Mouse (Mus musculus) myocyte (in vitro differentiated cells): Measurements from ENCODE around the gene Auts2. TPM values are rescaled to one million over a fixed set of nuclear protein-coding genes. Genes with fewer than 3 reads are reported as not detected.

Source experiments
- H3K27me3 ChIP-seq: one replicate; pipeline ENCODE4 v1.6.1; 2011; ENCODE audit not compliant: control insufficient read depth, insufficient read depth, insufficient read length
- H3K36me3 ChIP-seq: one replicate; pipeline ENCODE4 v1.6.1; 2011; ENCODE audit not compliant: control insufficient read depth, insufficient read depth
- H3K4me2 ChIP-seq: one replicate; pipeline ENCODE4 v1.6.1; 2011; ENCODE audit warnings: low read depth, control low read depth
- H3K4me3 ChIP-seq: one replicate; pipeline ENCODE4 v1.5.1; 2011; ENCODE audit warnings: mild to moderate bottlenecking, control low read depth, moderate library complexity
- H3K79me2 ChIP-seq: one replicate; pipeline ENCODE4 v1.6.1; 2011; ENCODE audit not compliant: control insufficient read depth, insufficient read depth
- H3ac ChIP-seq: one replicate; pipeline ENCODE4 v1.6.1; 2011; ENCODE audit not compliant: control insufficient read depth, insufficient read length
- CEBPB ChIP-seq: IDR thresholded peaks from 2 replicates; pipeline ENCODE4 v1.6.1; 2011; ENCODE audit warnings: mild to moderate bottlenecking, moderate library complexity; ENCODE audit not compliant: poor library complexity, insufficient read depth, severe bottlenecking
- E2F4 ChIP-seq: IDR thresholded peaks from one replicate; pipeline ENCODE4 v1.6.1; 2011; ENCODE audit warnings: mild to moderate bottlenecking, control low read depth, moderate library complexity; ENCODE audit not compliant: insufficient read depth
- MAX ChIP-seq: IDR thresholded peaks from one replicate; pipeline ENCODE4 v1.6.1; 2011; ENCODE audit warnings: low read depth, mild to moderate bottlenecking, control low read depth
- MYOD1 ChIP-seq, 3 experiments: IDR thresholded peaks; one replicate each; pipeline ENCODE4 v1.6.1; 2011; ENCODE audit warnings: control low read depth in 2 of 3, low read depth in 2 of 3, mild to moderate bottlenecking in 2 of 3, moderate library complexity in 1 of 3; ENCODE audit not compliant: insufficient read length in 2 of 3, control insufficient read depth in 1 of 3
- MYOG ChIP-seq, 3 experiments: IDR thresholded peaks; one replicate each; pipeline ENCODE4 v1.6.1; 2011; ENCODE audit warnings: control low read depth in 2 of 3, low read depth in 2 of 3, mild to moderate bottlenecking in 2 of 3; ENCODE audit not compliant: insufficient read length in 2 of 3, control insufficient read depth in 1 of 3, insufficient read depth in 1 of 3
- POLR2A ChIP-seq: IDR thresholded peaks from one replicate; pipeline ENCODE4 v1.6.1; 2011; ENCODE audit warnings: low read depth, mild to moderate bottlenecking, control low read depth, moderate library complexity; ENCODE audit not compliant: insufficient read length
- POLR2AphosphoS2 ChIP-seq: IDR thresholded peaks from one replicate; pipeline ENCODE4 v1.6.1; 2011; ENCODE audit warnings: low read depth, control low read depth; ENCODE audit not compliant: insufficient read length
- REST ChIP-seq: IDR thresholded peaks from one replicate; pipeline ENCODE4 v1.6.1; 2011; ENCODE audit warnings: mild to moderate bottlenecking, control low read depth, moderate library complexity; ENCODE audit not compliant: insufficient read depth, insufficient read length
- SRF ChIP-seq: IDR thresholded peaks from one replicate; pipeline ENCODE4 v1.6.1; 2011; ENCODE audit warnings: low read depth; ENCODE audit not compliant: control insufficient read depth, insufficient read length
- TCF12 ChIP-seq: IDR thresholded peaks from one replicate; pipeline ENCODE4 v1.6.1; 2011; ENCODE audit warnings: mild to moderate bottlenecking, control low read depth; ENCODE audit not compliant: poor library complexity, insufficient read depth, severe bottlenecking
- TCF3 ChIP-seq: IDR thresholded peaks from one replicate; pipeline ENCODE4 v1.6.1; 2011; ENCODE audit warnings: low read depth, control low read depth; ENCODE audit not compliant: insufficient read length
- USF1 ChIP-seq: IDR thresholded peaks from one replicate; pipeline ENCODE4 v1.6.1; 2011; ENCODE audit warnings: low read depth, mild to moderate bottlenecking, control low read depth, moderate library complexity
- polyA plus RNA-seq: library from polyadenylated mRNA; unstranded; fragments of >200 nt; fragmentation: generic; extraction: Trizol; gene quantifications from one replicate; pipeline ENCODE4 v1.2.1, GENCODE M21; 2012; ENCODE audit warnings: missing spikeins

The Auts2 gene
- polyA plus RNA-seq, 1 experiment, result 8.0 TPM

GRCm38 (mm10) chr5:131743069-131743468 is 800.1 kb downstream of the Auts2 start:
- Histone ChIP-seq H3K4me2 (no peak overlapping the region), H3ac (no peak overlapping the region), H3K36me3 (no peaks in the 10 kb centered on the region), H3K79me2 (no peaks in the 10 kb centered on the region), H3K4me3 (no peak overlapping the region), H3K27me3 (no peaks in the 10 kb centered on the region)
- TF ChIP-seq MYOD1 (IDR thresholded peaks at IDR 0.05; ENCODE audit: control insufficient read depth in 1 of 3, insufficient read length in 2 of 3, low read depth in 2 of 3), result peak in 1 of 3 experiments; percentile 12
- no peak for TF ChIP-seq REST
- no peak for TF ChIP-seq POLR2A
- no peak for TF ChIP-seq TCF12

- TF ChIP-seq REST (no peak), USF1 (no peak), POLR2A (no peak), POLR2AphosphoS2 (no peak), E2F4 (no peak), TCF3 (no peak), MYOG (IDR thresholded peaks at IDR 0.05; ENCODE audit: control insufficient read depth in 1 of 3, insufficient read depth in 1 of 3, insufficient read length in 2 of 3, low read depth in 2 of 3) (no peak), MYOD1 (IDR thresholded peaks at IDR 0.05; ENCODE audit: control insufficient read depth in 1 of 3, insufficient read length in 2 of 3, low read depth in 2 of 3) (no peak), SRF (no peak), TCF12 (no peak), MAX (no peak), CEBPB (no peak)
- Histone ChIP-seq H3ac (no peak overlapping the region), H3K4me2 (no peak overlapping the region), H3K79me2 (no peaks in the 10 kb centered on the region), H3K27me3 (no peaks in the 10 kb centered on the region), H3K4me3 (no peak overlapping the region), H3K36me3 (no peaks in the 10 kb centered on the region)
Measured at GRCm38 (mm10) chr5:131737476-131737875, 805.7 kb downstream of the Auts2 start.

- TF ChIP-seq SRF (no peak), POLR2A (no peak), TCF3 (no peak), POLR2AphosphoS2 (no peak), MAX (no peak), TCF12 (no peak), E2F4 (no peak), USF1 (no peak), MYOG (IDR thresholded peaks at IDR 0.05; ENCODE audit: control insufficient read depth in 1 of 3, insufficient read depth in 1 of 3, insufficient read length in 2 of 3, low read depth in 2 of 3) (no peak), REST (no peak)
- Histone ChIP-seq H3K36me3 (no peaks in the 10 kb centered on the region), H3K27me3 (no peaks in the 10 kb centered on the region), H3ac (no peak overlapping the region), H3K79me2 (no peaks in the 10 kb centered on the region), H3K4me2 (no peak overlapping the region), H3K4me3 (no peak overlapping the region)
Measured at GRCm38 (mm10) chr5:131733324-131733660, 809.9 kb downstream of the Auts2 start.

GRCm38 (mm10) chr5:131732631-131733323 is 810.4 kb downstream of the Auts2 start:
- no peak overlapping the region for H3K4me3 ChIP-seq
- H3K4me2 ChIP-seq, result no peak overlapping the region
- H3K79me2 ChIP-seq, result no peaks in the 10 kb centered on the region
- no peaks in the 10 kb centered on the region for H3K36me3 ChIP-seq
- no peak overlapping the region for H3ac ChIP-seq
- no peaks in the 10 kb centered on the region for H3K27me3 ChIP-seq
- TF ChIP-seq MYOD1 (IDR thresholded peaks at IDR 0.05; ENCODE audit: control insufficient read depth in 1 of 3, insufficient read length in 2 of 3, low read depth in 2 of 3), result no peak
- no peak for TF ChIP-seq MYOG (IDR thresholded peaks at IDR 0.05; ENCODE audit: control insufficient read depth in 1 of 3, insufficient read depth in 1 of 3, insufficient read length in 2 of 3, low read depth in 2 of 3)
- TF ChIP-seq E2F4, result no peak
- no peak for TF ChIP-seq TCF12
- TF ChIP-seq SRF, result no peak
- no peak for TF ChIP-seq CEBPB
- no peak for TF ChIP-seq REST
- no peak for TF ChIP-seq USF1

- Histone ChIP-seq H3K4me2 (no peak overlapping the region), H3ac (no peak overlapping the region), H3K27me3 (no peaks in the 10 kb centered on the region), H3K36me3 (no peaks in the 10 kb centered on the region), H3K79me2 (no peaks in the 10 kb centered on the region), H3K4me3 (no peak overlapping the region)
- TF ChIP-seq MAX (no peak), MYOG (IDR thresholded peaks at IDR 0.05; ENCODE audit: control insufficient read depth in 1 of 3, insufficient read depth in 1 of 3, insufficient read length in 2 of 3, low read depth in 2 of 3) (no peak), CEBPB (no peak), E2F4 (no peak), MYOD1 (IDR thresholded peaks at IDR 0.05; ENCODE audit: control insufficient read depth in 1 of 3, insufficient read length in 2 of 3, low read depth in 2 of 3) (no peak), POLR2A (no peak), TCF3 (no peak), REST (no peak), TCF12 (no peak), USF1 (no peak), SRF (no peak), POLR2AphosphoS2 (no peak)
Measured at GRCm38 (mm10) chr5:131729456-131729855, 813.7 kb downstream of the Auts2 start.
